Mouse (Mus musculus) embryonic facial prominence, embryonic 10.5 days (tissue): Measurements from ENCODE around the gene Sema6b. TPM values are rescaled to one million over a fixed set of nuclear protein-coding genes. Genes with fewer than 3 reads are reported as not detected.

Experiments
- DNase-seq: peaks from one replicate; pipeline ENCODE4 v3.0.0-alpha.2; 2017; ENCODE audit warnings: low spot score
- H3K27ac ChIP-seq: fragments of 300-500 bp; sonication (generic); replicated peaks from 2 replicates; pipeline ENCODE4 v1.5.1; 2016; ENCODE audit warnings: mild to moderate bottlenecking
- H3K27me3 ChIP-seq: fragments of 300-500 bp; sonication (generic); replicated peaks from 2 replicates; pipeline ENCODE4 v1.6.1; 2016; ENCODE audit warnings: low read depth, mild to moderate bottlenecking; ENCODE audit not compliant: poor library complexity, severe bottlenecking
- H3K36me3 ChIP-seq: fragments of 300-500 bp; sonication (generic); replicated peaks from 2 replicates; pipeline ENCODE4 v1.6.1; 2016; ENCODE audit warnings: mild to moderate bottlenecking, moderate library complexity
- H3K4me1 ChIP-seq: fragments of 300-500 bp; sonication (generic); 2 replicates; pipeline ENCODE4 v1.6.1; 2016
- H3K4me3 ChIP-seq: fragments of 300-500 bp; sonication (generic); 2 replicates; pipeline ENCODE4 v1.5.1; 2016; ENCODE audit warnings: mild to moderate bottlenecking, moderate library complexity
- H3K9me3 ChIP-seq: fragments of 300-500 bp; sonication (generic); 2 replicates; pipeline ENCODE4 v1.6.1; 2016; ENCODE audit warnings: mild to moderate bottlenecking
- WGBS: fragments of 180-500 bp; shearing (Covaris S2); methylation state at CpG from one replicate; pipeline ENCODE4 v1.1.7; 2016; 5-methylcytosine and 5-hydroxymethylcytosine counted together
- microRNA-seq: library from miRNA; unstranded; fragments of <30 nt; microRNA quantifications from one replicate; pipeline ENCODE4, GENCODE M21; 2017
- polyA plus RNA-seq: library from polyadenylated mRNA; unstranded; fragments of >200 nt; fragmentation: Nextera tagmentation; extraction: Ambion mirVana; gene quantifications from 2 replicates; pipeline ENCODE4 v1.2.1, GENCODE M21; 2016

The Sema6b gene
- polyA plus RNA-seq, 1 experiment from 2014 or later, result 1.0 TPM

- H3K9me3 ChIP-seq, result no peaks in the 10 kb centered on the region
- peak overlapping the region; percentile 78 for H3K4me3 ChIP-seq
- H3K36me3 ChIP-seq, result peaks cover 42% of the 10 kb centered on the region
- WGBS, result 8% methylated on average over 22 of the region's 22 CpGs
- DNase-seq, result peak; percentile 91
- H3K4me1 ChIP-seq, result peaks cover 34% of the 10 kb centered on the region
- H3K27me3 ChIP-seq, result no peaks in the 10 kb centered on the region
- H3K27ac ChIP-seq, result peak overlapping the region; percentile 91
Measured at GRCm38 (mm10) chr17:56074097-56074826, 65.9 kb downstream of the Sema6b start.

Small RNA genes lying within 50 kb of the gene (microRNA-seq; reads per million reads assigned to microRNA genes)
- not detected for gene Gm44397

Other genes with a start within 250 kb of the Sema6b start
- gene Zfp959, start 248.2 kb downstream of the Sema6b start, polyA plus RNA-seq, result 13.5 and 15.8 TPM in 2 replicates
- 4.1 and 4.7 TPM in 2 replicates for gene Zfp119b, start 190.8 kb downstream of the Sema6b start, polyA plus RNA-seq
- gene Ebi3, start 187.7 kb downstream of the Sema6b start, polyA plus RNA-seq, result 0.98 and 1.4 TPM in 2 replicates
- 28.7 and 32.0 TPM in 2 replicates for gene Yju2, start 181.2 kb downstream of the Sema6b start, polyA plus RNA-seq
- gene Shd, start 169.9 kb downstream of the Sema6b start, polyA plus RNA-seq, result 32.8 and 39.1 TPM in 2 replicates
- gene Fsd1, start 153.8 kb downstream of the Sema6b start, polyA plus RNA-seq, result 63.3 and 69.4 TPM in 2 replicates
- gene Stap2, start 134.8 kb downstream of the Sema6b start, polyA plus RNA-seq, result 8.2 and 8.8 TPM in 2 replicates
- 126 and 135 TPM in 2 replicates for gene Mpnd, start 134.6 kb downstream of the Sema6b start, polyA plus RNA-seq
- gene Sh3gl1, start 103.7 kb downstream of the Sema6b start, polyA plus RNA-seq, result 170 and 173 TPM in 2 replicates
- gene Chaf1a, start 99.9 kb downstream of the Sema6b start, polyA plus RNA-seq, result 50.7 and 52.3 TPM in 2 replicates
- 35.0 and 36.8 TPM in 2 replicates for gene Ubxn6, start 65.3 kb downstream of the Sema6b start, polyA plus RNA-seq
- 195 and 197 TPM in 2 replicates for gene Hdgfl2, start 60.7 kb downstream of the Sema6b start, polyA plus RNA-seq
- 0.05 TPM in 2 replicates for gene Plin4, start 30.5 kb downstream of the Sema6b start, polyA plus RNA-seq
- 0.47 and 0.48 TPM in 2 replicates for gene Plin5, start 22.7 kb downstream of the Sema6b start, polyA plus RNA-seq
- gene Lrg1, start 18.3 kb downstream of the Sema6b start, polyA plus RNA-seq, result 0.10 TPM in 1 of 2 replicates, not detected in the other
- gene Tnfaip8l1, start 22.1 kb upstream of the Sema6b start, polyA plus RNA-seq, result 10.3 and 11.7 TPM in 2 replicates
- gene Mydgf, start 43.6 kb upstream of the Sema6b start, polyA plus RNA-seq, result 71.0 and 71.3 TPM in 2 replicates
- gene Dpp9, start 78.6 kb upstream of the Sema6b start, polyA plus RNA-seq, result 48.3 and 50.2 TPM in 2 replicates
- gene Fem1a, start 116.5 kb upstream of the Sema6b start, polyA plus RNA-seq, result 12.5 and 13.2 TPM in 2 replicates
- gene Ticam1, start 136.4 kb upstream of the Sema6b start, polyA plus RNA-seq, result 3.2 and 3.7 TPM in 2 replicates
- 67.7 and 72.2 TPM in 2 replicates for gene Plin3, start 152.5 kb upstream of the Sema6b start, polyA plus RNA-seq
- not detected in 2 replicates for gene Arrdc5, start 159.9 kb upstream of the Sema6b start, polyA plus RNA-seq
- gene Uhrf1, start 163.0 kb upstream of the Sema6b start, polyA plus RNA-seq, result 279 and 301 TPM in 2 replicates
- gene Kdm4b, start 185.7 kb upstream of the Sema6b start, polyA plus RNA-seq, result 46.2 and 46.8 TPM in 2 replicates